Mouse (Mus musculus): Measurements from ENCODE around the gene Abcg8. TPM values are rescaled to one million over a fixed set of nuclear protein-coding genes. Genes with fewer than 3 reads are reported as not detected.
A peak's percentile ranks its signal among the peaks of the same experiment; 100 is the strongest.

Gene Abcg8
- total RNA-seq, 2 experiments from 2014 or later = not detected

- intact Hi-C loops (cut with DNase I; ENCODE audit: low total_unique reads) = no loop called here
- no peak for DNase-seq
These were observed 18.7 kb upstream of the Abcg8 start for GRCm38 (mm10) chr17:84657422-84657732.

DNA sequence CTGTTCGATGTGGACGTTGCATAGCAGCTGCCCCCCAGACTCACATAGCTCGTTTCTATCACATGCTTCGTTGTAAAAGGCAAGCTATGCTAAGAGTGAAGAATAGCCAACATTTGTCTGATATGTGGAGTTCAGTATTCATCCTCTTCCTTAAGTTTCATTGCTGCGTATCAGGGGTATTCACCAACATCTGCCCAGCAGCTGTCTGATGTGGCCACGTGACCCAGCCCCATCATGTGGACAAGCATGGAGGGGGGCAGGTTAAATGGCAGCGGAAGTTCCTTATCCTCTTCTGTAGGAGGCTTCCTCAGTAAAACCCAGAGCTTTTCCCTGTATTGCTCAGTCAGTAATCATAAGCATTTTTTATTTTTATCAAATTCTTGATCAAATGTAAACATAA lies 18.3 kb upstream of the Abcg8 start:
- intact Hi-C loops (cut with DNase I; ENCODE audit: low total_unique reads) = no loop called here
- DNase-seq = no peak

DNA sequence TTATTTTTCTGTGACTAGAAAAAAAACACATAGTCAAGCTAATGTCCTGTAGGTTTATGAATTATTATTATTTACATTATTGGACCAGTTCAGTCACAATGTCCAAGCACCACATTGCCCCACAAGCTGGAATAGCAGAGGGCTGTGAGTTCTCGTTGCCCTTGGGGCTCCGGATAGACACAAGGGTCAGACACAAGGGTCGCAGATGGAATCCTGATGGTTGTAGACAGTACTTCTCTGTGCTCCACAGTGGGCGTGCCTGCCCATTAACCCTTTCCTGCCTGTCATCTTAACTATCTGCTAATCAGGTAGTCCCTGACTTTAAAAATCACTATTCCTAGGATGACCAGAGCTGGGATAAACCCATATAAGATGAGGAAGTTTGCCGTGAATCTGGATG lies 17.9 kb upstream of the Abcg8 start:
- DNase-seq = no peak
- intact Hi-C loops (cut with DNase I; ENCODE audit: low total_unique reads) = no loop called here

- DNase-seq = no peak
These were observed 17.2 kb upstream of the Abcg8 start for GRCm38 (mm10) chr17:84658951-84659350.

GRCm38 (mm10) chr17:84665053-84665452 lies 11.0 kb upstream of the Abcg8 start:
- no peak for DNase-seq
- intact Hi-C loops (cut with DNase I; ENCODE audit: low total_unique reads) = no loop called here

More at GRCm38 (mm10) chr17:84658951-84659350, 17.2 kb upstream of the Abcg8 start:
- intact Hi-C loops (cut with DNase I; ENCODE audit: low total_unique reads) = no loop called here

- DNase-seq = no peak
- intact Hi-C loops (cut with DNase I; ENCODE audit: low total_unique reads) = no loop called here
These were observed 10.4 kb upstream of the Abcg8 start for GRCm38 (mm10) chr17:84665691-84666090.

GRCm38 (mm10) chr17:84667848-84668247 lies 8.3 kb upstream of the Abcg8 start:
- intact Hi-C loops (cut with DNase I; ENCODE audit: low total_unique reads) = no loop called here
- DNase-seq = no peak

- intact Hi-C loops (cut with DNase I; ENCODE audit: low total_unique reads) = no loop called here
- no peak for DNase-seq
These were observed 3.4 kb upstream of the Abcg8 start for GRCm38 (mm10) chr17:84672376-84673369.

DNA sequence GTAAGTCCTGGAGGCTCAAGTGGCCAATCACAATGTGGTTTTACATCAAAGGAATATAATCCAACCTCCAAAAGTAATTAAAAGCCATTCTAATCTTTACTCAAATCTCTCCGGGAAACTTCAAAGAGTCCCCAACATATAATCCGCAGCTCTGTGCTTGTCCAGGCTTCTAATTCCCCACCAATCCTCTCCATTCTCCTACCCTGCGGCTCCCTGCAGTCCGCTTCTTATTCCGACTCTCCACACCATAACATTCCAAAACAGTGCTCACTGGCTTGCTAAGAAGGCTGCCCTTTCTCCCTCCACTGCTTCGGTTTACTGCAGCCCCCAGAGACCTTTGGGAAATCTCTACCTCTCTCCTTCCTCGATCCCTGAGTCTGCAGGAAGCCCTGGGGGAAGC lies 2.1 kb upstream of the Abcg8 start:
- intact Hi-C loops (cut with DNase I; ENCODE audit: low total_unique reads) = no loop called here

GRCm38 (mm10) chr17:84675204-84675603 lies 898 bp upstream of the Abcg8 start:
- DNase-seq = no peak
- intact Hi-C loops (cut with DNase I; ENCODE audit: low total_unique reads) = no loop called here

More for the DNA sequence above, 2.1 kb upstream of the Abcg8 start:
- DNase-seq = no peak

- DNase-seq = no peak
- intact Hi-C loops (cut with DNase I; ENCODE audit: low total_unique reads) = no loop called here
These were observed 1.5 kb downstream of the Abcg8 start for GRCm38 (mm10) chr17:84677595-84677994.

GRCm38 (mm10) chr17:84681670-84682069 lies 5.6 kb downstream of the Abcg8 start:
- intact Hi-C loops (cut with DNase I; ENCODE audit: low total_unique reads) = no loop called here
- no peak for DNase-seq

DNA sequence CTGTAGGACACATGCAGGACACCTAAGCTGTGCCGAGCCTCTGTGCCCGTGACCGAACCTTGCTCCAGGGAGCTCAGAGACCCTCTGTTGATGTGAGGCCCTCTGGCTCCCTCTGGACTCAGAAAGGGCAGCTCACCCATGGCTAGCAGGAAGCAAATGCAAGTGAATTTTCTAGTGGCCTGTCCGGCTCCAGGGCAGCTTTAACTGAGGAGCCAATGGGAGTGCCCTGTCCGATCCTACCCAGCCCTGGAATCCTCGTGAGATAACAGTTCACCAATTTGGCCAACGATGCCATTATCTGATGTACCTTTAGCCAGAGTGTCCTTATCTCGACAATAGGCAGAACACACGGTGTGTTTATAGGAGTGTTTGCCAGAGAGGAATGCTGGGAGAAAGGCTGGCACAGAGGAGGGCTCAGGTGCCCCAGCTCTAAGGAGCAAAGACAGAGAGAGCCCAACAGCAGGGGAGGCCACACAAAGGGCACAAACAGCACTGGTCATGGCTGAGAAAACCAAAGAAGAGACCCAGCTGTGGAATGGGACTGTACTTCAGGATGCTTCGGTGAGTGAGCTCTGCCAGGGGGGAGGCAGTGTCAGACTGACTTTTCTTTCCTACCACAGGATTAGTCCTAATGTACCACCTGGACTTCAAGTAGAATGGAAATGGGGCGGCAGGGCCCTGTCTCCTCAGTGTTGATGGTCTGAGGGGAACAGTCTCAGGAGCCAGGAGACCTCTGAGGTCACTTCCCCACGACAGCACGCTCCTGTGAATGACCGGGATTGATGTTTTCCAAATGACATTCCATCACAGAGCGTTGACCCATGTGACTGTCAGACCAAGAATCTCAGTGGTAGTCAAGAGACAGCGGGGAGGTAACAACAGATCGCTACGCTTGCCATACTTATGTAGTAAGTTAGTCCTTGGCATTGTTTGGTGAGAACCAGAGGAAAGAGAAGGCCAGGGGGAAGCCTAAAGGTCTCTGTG lies 6.9 kb downstream of the Abcg8 start, which contains the start of gene Abcg5:
Abcg5 (minus strand) TSS at position 278 of the 984 bp plus-strand sequence.
- no peak for DNase-seq
- intact Hi-C loops (cut with DNase I; ENCODE audit: low total_unique reads) = no loop called here

DNA sequence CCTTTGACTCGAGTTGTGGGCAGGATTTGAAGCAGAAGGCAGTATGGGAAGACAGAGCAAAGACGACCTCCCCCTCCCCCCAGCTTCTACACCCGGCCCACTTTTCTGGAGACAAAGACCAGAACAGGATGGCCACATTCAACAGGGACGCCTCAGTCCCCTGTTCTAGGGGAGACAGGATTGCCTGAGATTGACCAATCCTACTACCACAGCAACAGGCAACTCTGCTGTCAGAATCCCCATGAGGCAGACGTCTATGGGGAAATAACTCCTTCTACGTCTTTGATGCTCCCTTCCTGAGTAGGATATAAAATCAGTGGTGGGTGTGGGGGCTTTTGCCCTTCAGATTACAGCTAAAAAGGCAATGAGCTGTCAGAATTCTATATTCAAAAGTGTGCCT lies 8.2 kb downstream of the Abcg8 start:
- intact Hi-C loops (cut with DNase I; ENCODE audit: low total_unique reads) = no loop called here
- no peak for DNase-seq

- DNase-seq = no peak
- intact Hi-C loops (cut with DNase I; ENCODE audit: low total_unique reads) = no loop called here
These were observed 9.2 kb downstream of the Abcg8 start for GRCm38 (mm10) chr17:84685286-84685685.

DNA sequence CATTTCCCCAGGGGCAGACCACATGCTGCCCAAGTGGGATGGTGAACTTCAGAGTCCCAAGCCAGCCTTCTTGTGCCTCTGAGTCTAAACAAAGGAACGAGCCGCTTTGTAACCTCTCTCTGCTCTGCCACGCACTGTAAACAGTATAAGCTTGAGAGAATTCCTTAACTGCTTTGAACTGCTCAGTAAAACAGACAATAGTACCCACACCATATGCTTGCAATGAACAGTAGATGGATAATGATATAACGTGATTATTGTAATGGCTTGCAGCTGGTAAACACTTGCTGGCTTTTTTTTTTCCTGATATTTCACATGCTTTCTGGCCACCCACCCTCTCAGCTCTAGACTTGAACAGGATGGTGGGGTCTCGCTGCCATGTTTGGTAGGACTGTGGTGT lies 11.9 kb downstream of the Abcg8 start:
- intact Hi-C loops (cut with DNase I; ENCODE audit: low total_unique reads) = no loop called here
- no peak for DNase-seq

DNA sequence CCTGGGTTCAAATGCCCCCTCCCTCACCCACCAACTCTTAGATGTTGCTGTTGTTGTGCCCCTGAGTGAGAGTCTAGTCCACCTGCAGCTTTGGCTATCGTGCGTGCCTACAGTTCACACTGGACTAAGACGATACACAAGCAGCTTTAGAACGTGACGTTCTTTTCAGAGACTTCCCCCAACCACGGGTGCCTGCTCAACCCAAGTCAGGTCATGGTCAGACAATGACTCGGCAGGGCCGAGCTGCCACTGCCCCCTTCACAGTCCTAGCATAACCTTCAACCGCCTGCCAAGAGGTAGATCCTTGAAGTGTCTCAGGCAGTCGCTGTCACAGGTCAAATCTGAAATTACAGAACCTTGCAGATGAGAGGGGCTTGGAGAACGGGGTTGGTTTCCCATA lies 12.7 kb downstream of the Abcg8 start:
- intact Hi-C loops (cut with DNase I; ENCODE audit: low total_unique reads) = no loop called here
- DNase-seq = no peak

DNA sequence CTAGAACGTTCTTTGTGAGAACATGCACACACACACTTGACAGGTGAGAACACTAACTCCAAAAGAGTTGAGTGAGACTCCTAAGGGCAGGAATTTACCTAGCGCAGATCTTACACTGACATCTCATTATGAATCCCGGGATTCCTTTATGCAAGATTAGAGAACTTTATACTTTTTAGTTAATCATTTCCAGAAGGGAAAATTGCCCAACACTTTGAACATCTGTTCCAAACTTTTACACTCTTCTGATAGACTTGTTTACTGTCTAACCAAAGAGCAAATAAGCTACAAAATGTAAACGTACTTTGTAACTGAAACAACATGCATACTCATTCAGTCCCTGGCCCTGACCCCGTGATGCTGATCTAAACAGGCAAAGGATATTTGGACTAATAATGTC lies 13.2 kb downstream of the Abcg8 start:
- intact Hi-C loops (cut with DNase I; ENCODE audit: low total_unique reads) = no loop called here
- no peak for DNase-seq

- peak; percentile 44 for DNase-seq
- intact Hi-C loops (cut with DNase I; ENCODE audit: low total_unique reads) = no loop called here
These were observed 14.0 kb downstream of the Abcg8 start for GRCm38 (mm10) chr17:84690111-84690510.

GRCm38 (mm10) chr17:84693741-84694140 lies 17.6 kb downstream of the Abcg8 start:
- no peak for DNase-seq
- intact Hi-C loops (cut with DNase I; ENCODE audit: low total_unique reads) = no loop called here

All from gastrocnemius, postnatal 14 days (tissue).